Mouse (Mus musculus) left cerebral cortex, adult 9 months (tissue): Measurements from ENCODE around the gene Rbm25.
"Not testable (repeated sequence)": the region's sequence is repeated elsewhere in the genome, so short reads cannot be mapped to it uniquely, and the experiment has no call there.

Experiments
- DNase-seq, 2 experiments: peaks; one replicate each; pipeline ENCODE4 v3.0.0; 2022; ENCODE audit warnings: low spot score in 2 of 2

Rbm25 gene

GRCm38 (mm10) chr12:83630936-83631335 lies at the start of gene Rbm25:
Gene Rbm25, plus strand, starts transcription at chr12:83631236.
- not testable (repeated sequence) for DNase-seq

- no peak for DNase-seq
These were observed 48.9 kb upstream of the Rbm25 start for GRCm38 (mm10) chr12:83582106-83582505.

GRCm38 (mm10) chr12:83582747-83583146 lies 48.3 kb upstream of the Rbm25 start:
- DNase-seq: no peak

- no peak for DNase-seq
These were observed 44.4 kb upstream of the Rbm25 start for GRCm38 (mm10) chr12:83586628-83587027.

GRCm38 (mm10) chr12:83591754-83592501 lies 39.1 kb upstream of the Rbm25 start:
- DNase-seq: no peak

GRCm38 (mm10) chr12:83594454-83595040 lies 36.5 kb upstream of the Rbm25 start:
- peak in 1 of 2 experiments; percentile 23 for DNase-seq

GRCm38 (mm10) chr12:83596191-83596954 lies 34.7 kb upstream of the Rbm25 start:
- DNase-seq: no peak

- DNase-seq: peak; percentile 95 to 97
These were observed 34.0 kb upstream of the Rbm25 start, which contains the start of gene Zfyve1 for GRCm38 (mm10) chr12:83597025-83597501. Gene Zfyve1, minus strand, starts transcription at chr12:83597222.

- no peak for DNase-seq
These were observed 33.2 kb upstream of the Rbm25 start for GRCm38 (mm10) chr12:83597881-83598280.

- no peak for DNase-seq
These were observed 28.8 kb upstream of the Rbm25 start for GRCm38 (mm10) chr12:83602285-83602684.

- not testable (repeated sequence) for DNase-seq
These were observed 24.6 kb upstream of the Rbm25 start for GRCm38 (mm10) chr12:83606411-83606810.

- no peak for DNase-seq
These were observed 13.8 kb upstream of the Rbm25 start for GRCm38 (mm10) chr12:83617261-83617660.

- DNase-seq: no peak
These were observed 12.1 kb upstream of the Rbm25 start for GRCm38 (mm10) chr12:83618981-83619380.

- not testable (repeated sequence) for DNase-seq
These were observed 10.3 kb upstream of the Rbm25 start for GRCm38 (mm10) chr12:83620694-83621093.

GRCm38 (mm10) chr12:83622031-83622755 lies 8.8 kb upstream of the Rbm25 start:
- DNase-seq: no peak

- DNase-seq: no peak
These were observed 6.7 kb upstream of the Rbm25 start for GRCm38 (mm10) chr12:83624321-83624720.

GRCm38 (mm10) chr12:83631743-83632679 lies 975 bp downstream of the Rbm25 start:
- peak; percentile 98 to 99 for DNase-seq

GRCm38 (mm10) chr12:83632680-83633025 lies 1.6 kb downstream of the Rbm25 start:
- DNase-seq: peak; percentile 10 to 43

- DNase-seq: no peak
These were observed 2.8 kb downstream of the Rbm25 start for GRCm38 (mm10) chr12:83633807-83634206.

- DNase-seq: no peak
These were observed 10.2 kb downstream of the Rbm25 start for GRCm38 (mm10) chr12:83641233-83641632.

- no peak for DNase-seq
These were observed 12.1 kb downstream of the Rbm25 start for GRCm38 (mm10) chr12:83643116-83643515.
